ENCODE assay signal across 16 mouse cellular contexts in the genomic region with DNA sequence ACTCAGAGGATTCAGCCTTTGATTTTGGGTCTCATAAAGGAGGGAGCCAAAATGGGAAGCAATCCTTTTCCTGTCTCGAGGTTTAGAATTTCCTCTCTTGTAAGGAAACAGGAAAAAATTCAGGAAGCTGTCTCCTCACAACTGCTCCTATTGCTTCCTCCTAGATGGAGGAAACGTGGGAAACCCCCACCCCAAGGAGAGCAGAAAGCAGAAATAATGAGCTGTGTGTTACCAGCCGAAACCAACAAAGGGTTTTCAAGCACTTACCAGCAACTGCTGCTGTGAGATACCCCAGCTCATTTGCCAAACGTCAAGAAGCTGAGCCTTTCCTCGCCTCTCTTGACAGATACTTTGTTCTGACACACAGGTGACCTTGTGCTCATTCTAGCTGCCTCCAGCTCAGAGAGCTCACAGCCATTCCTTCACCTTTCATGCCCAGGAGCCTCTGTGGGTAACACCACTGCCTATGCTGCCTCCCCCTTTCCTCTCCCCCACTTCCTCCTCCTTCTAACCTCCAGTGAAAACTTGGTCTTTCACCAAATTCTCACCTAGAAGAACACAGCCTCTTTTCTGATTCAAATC. TPM values are rescaled to one million over a fixed set of nuclear protein-coding genes. Genes with fewer than 3 reads are reported as not detected.
DNase-seq lines count a peak whose midpoint lies in the region; ATAC-seq and TF ChIP-seq lines count a peak whose summit lies in the region.
"Had no signal": no experiment of that assay in that cellular context is flagged by ENCODE, and none has a peak within 500 bp of the region (broad histone marks: within the 10 kb centered on the region; RNA-seq: fewer than 3 reads in every experiment).

No protein-coding gene starts in this region.

- WGBS in hindbrain, embryonic 14.5 days, result 17% methylated on average over 5 of the region's 5 CpGs
- WGBS in hindbrain, postnatal 0 days, result 11% methylated on average over 5 of the region's 5 CpGs
- 18% methylated on average over 5 of the region's 5 CpGs for WGBS in neural tube, embryonic 13.5 days
- 30% methylated on average over 5 of the region's 5 CpGs for WGBS in limb, embryonic 10.5 days
- 23% methylated on average over 5 of the region's 5 CpGs for WGBS in neural tube, embryonic 15.5 days

- DNase-seq in hindbrain, embryonic 14.5 days (ENCODE audit: low spot score), result no peak
- no peak for DNase-seq in hindbrain, postnatal 0 days (ENCODE audit: low spot score)
- DNase-seq in neural tube, embryonic 10.5 days (ENCODE audit: extremely low spot score, low spot score), result no peak
- no peak for DNase-seq in limb, embryonic 10.5 days (ENCODE audit: low spot score)
- no peak for DNase-seq in thymus, postnatal 36 days
- DNase-seq: cerebellum, adult 11 months; cerebellum, postnatal 25 days; gastrocnemius, adult 2 months; heart, adult 2 months; lung, postnatal 36 days had no signal

- H3K36me3 ChIP-seq in hindbrain, embryonic 14.5 days (replicated peaks; ENCODE audit: control insufficient read depth, insufficient read depth), result no peaks in the 10 kb centered on the region
- no peaks in the 10 kb centered on the region for H3K36me3 ChIP-seq in hindbrain, postnatal 0 days (ENCODE audit: insufficient read depth, low read length)
- H3K36me3 ChIP-seq in neural tube, embryonic 13.5 days, result no peaks in the 10 kb centered on the region
- no peaks in the 10 kb centered on the region for H3K36me3 ChIP-seq in limb, embryonic 10.5 days
- H3K36me3 ChIP-seq in neural tube, embryonic 15.5 days, result no peaks in the 10 kb centered on the region
- H3K36me3 ChIP-seq: embryonic facial prominence, embryonic 10.5 days; neural tube, embryonic 12.5 days had no signal

- ATAC-seq in hindbrain, embryonic 14.5 days (ENCODE audit: low FRiP score), result no peak
- ATAC-seq in hindbrain, postnatal 0 days, result no peak
- ATAC-seq in neural tube, embryonic 13.5 days (ENCODE audit: low read depth), result no peak
- no peak for ATAC-seq in neural tube, embryonic 15.5 days (ENCODE audit: low FRiP score)
- ATAC-seq in erythroid progenitor cell, adult 5-6 weeks (replicated peaks; ENCODE audit: low FRiP score, poor library complexity, severe bottlenecking), result no peak
- ATAC-seq: intestine, postnatal 0 days had no signal

- H3K4me3 ChIP-seq in hindbrain, embryonic 14.5 days (replicated peaks; ENCODE audit: low read length), result no peak overlapping the region
- no peak overlapping the region for H3K4me3 ChIP-seq in hindbrain, postnatal 0 days (ENCODE audit: low read length)
- no peak overlapping the region for H3K4me3 ChIP-seq in neural tube, embryonic 13.5 days
- H3K4me3 ChIP-seq in limb, embryonic 10.5 days, result no peak overlapping the region
- no peak overlapping the region for H3K4me3 ChIP-seq in neural tube, embryonic 15.5 days (replicated peaks)
- H3K4me3 ChIP-seq: embryonic facial prominence, embryonic 10.5 days; gastrocnemius, adult 2 months; heart, adult 2 months; neural tube, embryonic 12.5 days had no signal

- no peaks in the 10 kb centered on the region for H3K27me3 ChIP-seq in hindbrain, embryonic 14.5 days (ENCODE audit: control insufficient read depth, insufficient read depth, low read length)
- no peaks in the 10 kb centered on the region for H3K27me3 ChIP-seq in hindbrain, postnatal 0 days (ENCODE audit: insufficient read depth, low read length)
- H3K27me3 ChIP-seq in neural tube, embryonic 13.5 days, result no peaks in the 10 kb centered on the region
- no peaks in the 10 kb centered on the region for H3K27me3 ChIP-seq in limb, embryonic 10.5 days (ENCODE audit: low read depth, poor library complexity, severe bottlenecking)
- H3K27me3 ChIP-seq in neural tube, embryonic 15.5 days (replicated peaks), result no peaks in the 10 kb centered on the region
- H3K27me3 ChIP-seq: neural tube, embryonic 12.5 days had no signal

- no peak overlapping the region for H3K27ac ChIP-seq in hindbrain, embryonic 14.5 days
- no peak overlapping the region for H3K27ac ChIP-seq in hindbrain, postnatal 0 days
- H3K27ac ChIP-seq in neural tube, embryonic 13.5 days (replicated peaks), result 0 out of 2 replicates have a peak overlapping the region, but pooled peaks have one; percentile 18
- 0 out of 2 replicates have a peak overlapping the region, but pooled peaks have one; percentile 26 for H3K27ac ChIP-seq in limb, embryonic 10.5 days
- 0 out of 2 replicates have a peak overlapping the region, but pooled peaks have one; percentile 41 for H3K27ac ChIP-seq in neural tube, embryonic 15.5 days (replicated peaks)
- H3K27ac ChIP-seq: embryonic facial prominence, embryonic 10.5 days; gastrocnemius, adult 2 months; heart, adult 2 months; neural tube, embryonic 12.5 days had no signal

- no peak for TF ChIP-seq CTCF in hindbrain, postnatal 0 days (IDR thresholded peaks at IDR 0.05; ENCODE audit: low read depth)

- H3K4me2 ChIP-seq in hindbrain, embryonic 14.5 days (replicated peaks), result no peak overlapping the region
- no peak overlapping the region for H3K4me2 ChIP-seq in hindbrain, postnatal 0 days (ENCODE audit: low read depth, low read length)
- no peak overlapping the region for H3K4me2 ChIP-seq in neural tube, embryonic 13.5 days
- no peak overlapping the region for H3K4me2 ChIP-seq in neural tube, embryonic 15.5 days
- H3K4me2 ChIP-seq: neural tube, embryonic 12.5 days had no signal

- H3K9ac ChIP-seq in hindbrain, embryonic 14.5 days, result 0 out of 2 replicates have a peak overlapping the region, but pooled peaks have one; percentile 24
- H3K9ac ChIP-seq in hindbrain, postnatal 0 days (replicated peaks; ENCODE audit: low read length), result no peak overlapping the region
- H3K9ac ChIP-seq in neural tube, embryonic 13.5 days, result no peak overlapping the region
- no peak overlapping the region for H3K9ac ChIP-seq in neural tube, embryonic 15.5 days (replicated peaks)
- H3K9ac ChIP-seq: neural tube, embryonic 12.5 days had no signal

- H3K4me1 ChIP-seq in hindbrain, embryonic 14.5 days (replicated peaks; ENCODE audit: control insufficient read depth, insufficient read depth, low read length), result 0 out of 2 replicates have a peak, but pooled peaks cover 8% of the 10 kb centered on the region
- no peaks in the 10 kb centered on the region for H3K4me1 ChIP-seq in hindbrain, postnatal 0 days (ENCODE audit: insufficient read depth, low read length)
- H3K4me1 ChIP-seq in neural tube, embryonic 13.5 days (replicated peaks), result peaks cover 8% of the 10 kb centered on the region; the same call in 1 of the 2 replicates
- H3K4me1 ChIP-seq in limb, embryonic 10.5 days, result peaks cover 20% of the 10 kb centered on the region
- H3K4me1 ChIP-seq in neural tube, embryonic 15.5 days, result peaks cover 6% of the 10 kb centered on the region; the same call in 1 of the 2 replicates
- H3K4me1 ChIP-seq: neural tube, embryonic 12.5 days had no signal

- H3K9me3 ChIP-seq in hindbrain, embryonic 14.5 days (ENCODE audit: control insufficient read depth, low read length), result no peaks in the 10 kb centered on the region
- H3K9me3 ChIP-seq in hindbrain, postnatal 0 days (ENCODE audit: low read length), result no peaks in the 10 kb centered on the region
- H3K9me3 ChIP-seq in neural tube, embryonic 13.5 days, result no peaks in the 10 kb centered on the region
- H3K9me3 ChIP-seq in limb, embryonic 10.5 days (replicated peaks), result no peaks in the 10 kb centered on the region
- H3K9me3 ChIP-seq in neural tube, embryonic 15.5 days (replicated peaks), result no peaks in the 10 kb centered on the region
- H3K9me3 ChIP-seq: neural tube, embryonic 12.5 days had no signal

RNA-seq across cellular contexts. Expression of gene Syde2, which starts 42.7 kb away (rescaled TPM):
- 0.41 and 0.81 TPM in 2 replicates for polyA plus RNA-seq in hindbrain, embryonic 14.5 days (2014; fragmentation: Nextera tagmentation; extraction: Ambion mirVana)
- total RNA-seq in hindbrain, postnatal 0 days (2014; rRNA removed), result 4.7 and 5.1 TPM in 2 replicates
- 0.47 and 0.61 TPM in 2 replicates for polyA plus RNA-seq in hindbrain, postnatal 0 days (2015; fragmentation: Nextera tagmentation; extraction: Ambion mirVana)
- 0.33 and 0.45 TPM in 2 replicates for polyA plus RNA-seq in neural tube, embryonic 13.5 days (2015; fragmentation: Nextera tagmentation; extraction: Ambion mirVana)
- 1.2 and 1.3 TPM in 2 replicates for polyA plus RNA-seq in limb, embryonic 10.5 days (2016; fragmentation: Nextera tagmentation; extraction: Ambion mirVana)
- 0.37 and 0.57 TPM in 2 replicates for polyA plus RNA-seq in neural tube, embryonic 15.5 days (2015; fragmentation: Nextera tagmentation; extraction: Ambion mirVana)
- not detected in 2 replicates for total RNA-seq in erythroid progenitor cell, adult 5-6 weeks (2015; ENCODE audit: low replicate concordance)
- 0.39 TPM in 1 of 2 replicates, not detected in the other for total RNA-seq in erythroid progenitor cell, adult 5-6 weeks (2017; ENCODE audit: low replicate concordance)

Comparison
In these comparisons a context has a peak if more than half of its experiments do, and no peak if none do; other contexts are left out.
1. H3K27ac ChIP-seq: peak in neural tube, embryonic 13.5 days (single experiment), limb, embryonic 10.5 days (single experiment) and neural tube, embryonic 15.5 days (single experiment); none in hindbrain, embryonic 14.5 days (single experiment) and hindbrain, postnatal 0 days (single experiment).